Mouse (Mus musculus): ENCODE measurements at regions not wholly inside any gene's neighbourhood (a gene's known extent, or its start where the extent isn't known, plus 50 kb on each side); places are given as distances from the start of the nearest gene placed in this dataset.

GRCm38 (mm10) chr6:7790040-7790439 lies 54.6 kb upstream of the C1galt1 start:
- ATAC-seq (ENCODE audit: low read depth) (no peak), DNase-seq (no peak)
- Histone ChIP-seq H3K4me1 (replicated peaks) (peaks cover 1% of the 10 kb centered on the region), H3K27me3 (no peaks in the 10 kb centered on the region), H3K9ac (no peak overlapping the region), H3K9me3 (replicated peaks) (no peaks in the 10 kb centered on the region), H3K27ac (no peak overlapping the region), H3K36me3 (no peaks in the 10 kb centered on the region), H3K4me2 (no peak overlapping the region), H3K4me3 (replicated peaks) (no peak overlapping the region)
- 35% methylated on average over 3 of the region's 3 CpGs for WGBS (ENCODE audit: insufficient replicate concordance)

GRCm38 (mm10) chr6:7789071-7789470 lies 55.6 kb upstream of the C1galt1 start:
- no peaks in the 10 kb centered on the region for H3K27me3 ChIP-seq
- WGBS (ENCODE audit: insufficient replicate concordance), result 38% methylated on average over 3 of the region's 3 CpGs
- no peak for DNase-seq
- H3K4me2 ChIP-seq, result no peak overlapping the region
- no peak overlapping the region for H3K9ac ChIP-seq
- H3K4me3 ChIP-seq (replicated peaks), result no peak overlapping the region
- no peaks in the 10 kb centered on the region for H3K36me3 ChIP-seq
- no peaks in the 10 kb centered on the region for H3K9me3 ChIP-seq (replicated peaks)
- H3K4me1 ChIP-seq (replicated peaks), result peaks cover 1% of the 10 kb centered on the region
- H3K27ac ChIP-seq, result no peak overlapping the region
- ATAC-seq (ENCODE audit: low read depth), result no peak

GRCm38 (mm10) chr6:7785407-7785806 lies 59.2 kb upstream of the C1galt1 start:
- H3K4me2 ChIP-seq, result no peak overlapping the region
- WGBS (ENCODE audit: insufficient replicate concordance), result 62% methylated on average over 4 of the region's 4 CpGs
- H3K9ac ChIP-seq, result no peak overlapping the region
- ATAC-seq (ENCODE audit: low read depth) (no peak), DNase-seq (no peak)
- no peaks in the 10 kb centered on the region for H3K27me3 ChIP-seq
- no peak overlapping the region for H3K4me3 ChIP-seq (replicated peaks)
- no peaks in the 10 kb centered on the region for H3K36me3 ChIP-seq
- peaks cover 25% of the 10 kb centered on the region for H3K4me1 ChIP-seq (replicated peaks)
- no peak overlapping the region for H3K27ac ChIP-seq
- no peaks in the 10 kb centered on the region for H3K9me3 ChIP-seq (replicated peaks)

- 11% methylated on average over 1 of the region's 1 CpGs for WGBS (ENCODE audit: insufficient replicate concordance)
- H3K9me3 ChIP-seq (replicated peaks), result no peaks in the 10 kb centered on the region
- H3K9ac ChIP-seq, result 0 out of 2 replicates have a peak overlapping the region, but pooled peaks have one; percentile 3
- no peak overlapping the region for H3K4me3 ChIP-seq (replicated peaks)
- no peaks in the 10 kb centered on the region for H3K36me3 ChIP-seq
- peaks cover 46% of the 10 kb centered on the region for H3K4me1 ChIP-seq (replicated peaks)
- peak; percentile 89 for ATAC-seq (ENCODE audit: low read depth)
- H3K27ac ChIP-seq, result peak overlapping the region; percentile 85
- H3K27me3 ChIP-seq, result no peaks in the 10 kb centered on the region
- H3K4me2 ChIP-seq, result no peak overlapping the region; the same call in 1 of the 2 replicates
- peak; percentile 30 for DNase-seq
Observed at GRCm38 (mm10) chr6:7783059-7783458, 61.6 kb upstream of the C1galt1 start.

GRCm38 (mm10) chr6:7779959-7780358 lies 64.7 kb upstream of the C1galt1 start:
- H3K27me3 ChIP-seq, result no peaks in the 10 kb centered on the region
- no peaks in the 10 kb centered on the region for H3K9me3 ChIP-seq (replicated peaks)
- no peak for ATAC-seq (ENCODE audit: low read depth)
- H3K27ac ChIP-seq, result 0 out of 2 replicates have a peak overlapping the region, but pooled peaks have one; percentile 3
- WGBS (ENCODE audit: insufficient replicate concordance), result 80% methylated on average over 2 of the region's 2 CpGs
- H3K4me3 ChIP-seq (replicated peaks), result no peak overlapping the region
- no peak overlapping the region for H3K4me2 ChIP-seq
- no peaks in the 10 kb centered on the region for H3K36me3 ChIP-seq
- no peak for DNase-seq
- peaks cover 52% of the 10 kb centered on the region for H3K4me1 ChIP-seq (replicated peaks)
- H3K9ac ChIP-seq, result no peak overlapping the region

- Histone ChIP-seq H3K9me3 (replicated peaks) (no peaks in the 10 kb centered on the region), H3K4me2 (peak overlapping the region; percentile 47), H3K27me3 (no peaks in the 10 kb centered on the region), H3K4me3 (replicated peaks) (no peak overlapping the region; the same call in 1 of the 2 replicates), H3K9ac (no peak overlapping the region; the same call in 1 of the 2 replicates), H3K27ac (peak overlapping the region; percentile 80), H3K4me1 (replicated peaks) (peaks cover 49% of the 10 kb centered on the region), H3K36me3 (no peaks in the 10 kb centered on the region)
- no peak for DNase-seq
- WGBS (ENCODE audit: insufficient replicate concordance), result 22% methylated on average over 7 of the region's 7 CpGs
- peak; percentile 83 for ATAC-seq (ENCODE audit: low read depth)
Observed at GRCm38 (mm10) chr6:7778642-7779404, 65.8 kb upstream of the C1galt1 start.

- DNase-seq (no peak), ATAC-seq (ENCODE audit: low read depth) (no peak)
- Histone ChIP-seq H3K36me3 (no peaks in the 10 kb centered on the region), H3K4me3 (replicated peaks) (no peak overlapping the region), H3K4me1 (replicated peaks) (no peaks in the 10 kb centered on the region), H3K4me2 (no peak overlapping the region), H3K9me3 (replicated peaks) (no peaks in the 10 kb centered on the region), H3K27me3 (no peaks in the 10 kb centered on the region), H3K27ac (no peak overlapping the region), H3K9ac (no peak overlapping the region)
Observed at GRCm38 (mm10) chr6:7768421-7768820, 75.4 kb upstream of the Asns start.

- ATAC-seq (ENCODE audit: low read depth) (no peak), DNase-seq (no peak)
- Histone ChIP-seq H3K4me1 (replicated peaks) (peaks cover 4% of the 10 kb centered on the region; the same call in 1 of the 2 replicates), H3K4me3 (replicated peaks) (no peak overlapping the region), H3K4me2 (no peak overlapping the region), H3K27ac (no peak overlapping the region), H3K27me3 (no peaks in the 10 kb centered on the region), H3K36me3 (no peaks in the 10 kb centered on the region), H3K9ac (no peak overlapping the region), H3K9me3 (replicated peaks) (no peaks in the 10 kb centered on the region)
- WGBS (ENCODE audit: insufficient replicate concordance), result 76% methylated on average over 4 of the region's 4 CpGs
Observed at GRCm38 (mm10) chr6:7767631-7768030, 74.6 kb upstream of the Asns start.

GRCm38 (mm10) chr6:7759385-7759784 lies 66.3 kb upstream of the Asns start:
- ATAC-seq (ENCODE audit: low read depth) (peak; percentile 99), DNase-seq (peak; percentile 40)
- no peaks in the 10 kb centered on the region for H3K36me3 ChIP-seq
- 27% methylated on average over 5 of the region's 5 CpGs for WGBS (ENCODE audit: insufficient replicate concordance)
- no peaks in the 10 kb centered on the region for H3K9me3 ChIP-seq (replicated peaks)
- H3K4me2 ChIP-seq, result peak overlapping the region; percentile 9; the same call in 1 of the 2 replicates
- no peaks in the 10 kb centered on the region for H3K27me3 ChIP-seq
- no peak overlapping the region for H3K9ac ChIP-seq
- 0 out of 2 replicates have a peak overlapping the region, but pooled peaks have one; percentile 29 for H3K27ac ChIP-seq
- no peak overlapping the region for H3K4me3 ChIP-seq (replicated peaks)
- H3K4me1 ChIP-seq (replicated peaks), result peaks cover 38% of the 10 kb centered on the region

GRCm38 (mm10) chr6:7753895-7754294 lies 60.8 kb upstream of the Asns start:
- Histone ChIP-seq H3K27ac (no peak overlapping the region), H3K9ac (no peak overlapping the region), H3K4me2 (no peak overlapping the region), H3K4me3 (replicated peaks) (no peak overlapping the region), H3K36me3 (no peaks in the 10 kb centered on the region), H3K4me1 (replicated peaks) (peaks cover 9% of the 10 kb centered on the region), H3K9me3 (replicated peaks) (no peaks in the 10 kb centered on the region), H3K27me3 (no peaks in the 10 kb centered on the region)
- WGBS (ENCODE audit: insufficient replicate concordance), result 76% methylated on average over 2 of the region's 2 CpGs
- no peak for DNase-seq
- no peak for ATAC-seq (ENCODE audit: low read depth)

- Histone ChIP-seq H3K27ac (no peak overlapping the region), H3K4me3 (replicated peaks) (no peak overlapping the region), H3K9me3 (replicated peaks) (no peaks in the 10 kb centered on the region), H3K27me3 (no peaks in the 10 kb centered on the region), H3K9ac (no peak overlapping the region), H3K4me2 (no peak overlapping the region), H3K36me3 (no peaks in the 10 kb centered on the region), H3K4me1 (replicated peaks) (peaks cover 10% of the 10 kb centered on the region)
- ATAC-seq (ENCODE audit: low read depth) (no peak), DNase-seq (no peak)
- 23% methylated on average over 5 of the region's 5 CpGs for WGBS (ENCODE audit: insufficient replicate concordance)
Observed at GRCm38 (mm10) chr6:7752885-7753611, 60.0 kb upstream of the Asns start.
